Mouse (Mus musculus): ENCODE results near the gene Rab34. TPM values are rescaled to one million over a fixed set of nuclear protein-coding genes. Genes with fewer than 3 reads are reported as not detected.

Gene Rab34
- total and polyA plus RNA-seq, 3 experiments, result 0.17 to 1.4 (median 0.50) TPM

GRCm38 (mm10) chr11:78164604-78164923 is 23.7 kb upstream of the Rab34 start:
- no peaks in the 10 kb centered on the region for H3K9me3 ChIP-seq (replicated peaks; ENCODE audit: low read length)
- H3K4me2 ChIP-seq (ENCODE audit: insufficient read depth, low read depth, poor library complexity, severe bottlenecking), result peak overlapping the region; percentile 79
- in situ Hi-C loops (cut with MboI; ENCODE audit: low pct_ligation_motif_present, low pct_unique_long_range_greater_than_20kb, low sequenced_read_pairs) (no loop called here), dilution Hi-C loops (cut with MboI; ENCODE audit: extremely low pct_ligation_motif_present, extremely low pct_unique_long_range_greater_than_20kb, low sequenced_read_pairs) (no loop called here)
- peak overlapping the region; percentile 91 for H3K27ac ChIP-seq (ENCODE audit: insufficient read depth, low read depth)
- H3K27me3 ChIP-seq (replicated peaks), result no peaks in the 10 kb centered on the region
- TF ChIP-seq USF1 (IDR thresholded peaks at IDR 0.05; ENCODE audit: low read depth, low read length) (no peak), NRF1 (IDR thresholded peaks at IDR 0.05; ENCODE audit: low read depth, low read length) (no peak), EP300 (IDR thresholded peaks at IDR 0.05; ENCODE audit: low read length) (no peak), MAX (IDR thresholded peaks at IDR 0.05; ENCODE audit: low read length) (0 out of 2 replicates have a peak, but pooled peaks have one; percentile 11), TBP (conservative IDR thresholded peaks at IDR 0.05; ENCODE audit: low read depth, low read length) (no peak)
- peak overlapping the region; percentile 73 to 97 (median 96) for H3K4me3 ChIP-seq (replicated peaks in 1 of 3; ENCODE audit: low read depth in 2 of 3, low read length in 2 of 3, poor library complexity in 1 of 3)
- H3K36me3 ChIP-seq (replicated peaks in 1 of 2; ENCODE audit: control insufficient read depth in 1 of 2, insufficient read depth in 1 of 2, low read length in 1 of 2), result peaks cover 27 to 43% of the 10 kb centered on the region in 2 experiments
- DNase-seq (ENCODE audit: extremely low read depth), result no peak
- H3K9ac ChIP-seq (ENCODE audit: insufficient read depth, low read depth), result peak overlapping the region; percentile 96
- H3K79me2 ChIP-seq (replicated peaks; ENCODE audit: control insufficient read depth, extremely low read depth, insufficient read depth, poor library complexity, severe bottlenecking), result peaks cover 33% of the 10 kb centered on the region
- peaks cover 31 to 64% of the 10 kb centered on the region in 2 experiments for H3K4me1 ChIP-seq (ENCODE audit: control insufficient read depth in 1 of 2, insufficient read depth in 2 of 2)

- H3K36me3 ChIP-seq (replicated peaks in 1 of 2; ENCODE audit: control insufficient read depth in 1 of 2, insufficient read depth in 1 of 2, low read length in 1 of 2), result peaks cover 21 to 37% of the 10 kb centered on the region in 2 experiments
- in situ Hi-C loops (cut with MboI; ENCODE audit: low pct_ligation_motif_present, low pct_unique_long_range_greater_than_20kb, low sequenced_read_pairs), result no loop called here
- H3K4me2 ChIP-seq (ENCODE audit: insufficient read depth, low read depth, poor library complexity, severe bottlenecking), result peak within 1 kb of the TSS; percentile 85
- no peaks in the 10 kb centered on the region for H3K27me3 ChIP-seq (replicated peaks)
- H3K27ac ChIP-seq (ENCODE audit: insufficient read depth, low read depth), result peak within 1 kb of the TSS; percentile 91
- peak within 1 kb of the TSS; percentile 96 for H3K9ac ChIP-seq (ENCODE audit: insufficient read depth, low read depth)
- H3K4me1 ChIP-seq (ENCODE audit: control insufficient read depth in 1 of 2, insufficient read depth in 2 of 2), result peaks cover 31 to 66% of the 10 kb centered on the region in 2 experiments
- peak; percentile 79 for DNase-seq (ENCODE audit: extremely low read depth)
- no peaks in the 10 kb centered on the region for H3K9me3 ChIP-seq (replicated peaks; ENCODE audit: low read length)
- H3K4me3 ChIP-seq (replicated peaks in 1 of 3; ENCODE audit: low read depth in 2 of 3, low read length in 2 of 3, poor library complexity in 1 of 3), result peak within 1 kb of the TSS; percentile 73 to 97 (median 96)
- dilution Hi-C loops (cut with MboI; ENCODE audit: extremely low pct_ligation_motif_present, extremely low pct_unique_long_range_greater_than_20kb, low sequenced_read_pairs), result no loop called here
- peaks cover 33% of the 10 kb centered on the region for H3K79me2 ChIP-seq (replicated peaks; ENCODE audit: control insufficient read depth, extremely low read depth, insufficient read depth, poor library complexity, severe bottlenecking)
- TF ChIP-seq ELF1 (IDR thresholded peaks at IDR 0.05; ENCODE audit: low read depth, low read length) (peak; percentile 31; the same call in 1 of the 2 replicates), IRF4 (IDR thresholded peaks at IDR 0.05; ENCODE audit: low read depth, low read length) (no peak), HCFC1 (IDR thresholded peaks at IDR 0.05; ENCODE audit: low read depth, low read length) (no peak), NELFE (IDR thresholded peaks at IDR 0.05; ENCODE audit: low read depth, low read length) (peak; percentile 76; the same call in 1 of the 2 replicates), JUND (conservative IDR thresholded peaks at IDR 0.05; ENCODE audit: low read depth, low read length) (no peak), CTCF (conservative IDR thresholded peaks at IDR 0.05 in 1 of 2, IDR thresholded peaks at IDR 0.05 in 1 of 2; ENCODE audit: low read depth in 2 of 2, low read length in 2 of 2) (peak in 1 of 2 experiments; percentile 55; a peak in 2 of 4 replicates), NRF1 (IDR thresholded peaks at IDR 0.05; ENCODE audit: low read depth, low read length) (no peak; the same call in 1 of the 2 replicates), EP300 (IDR thresholded peaks at IDR 0.05; ENCODE audit: low read length) (no peak), UBTF (IDR thresholded peaks at IDR 0.05; ENCODE audit: low read depth, low read length) (0 out of 2 replicates have a peak, but pooled peaks have one; percentile 57), MAFK (IDR thresholded peaks at IDR 0.05; ENCODE audit: insufficient replicate concordance, low read length) (no peak), USF1 (IDR thresholded peaks at IDR 0.05; ENCODE audit: low read depth, low read length) (no peak), MEF2A (IDR thresholded peaks at IDR 0.05; ENCODE audit: borderline replicate concordance, low read depth, low read length) (peak; percentile 66; the same call in 1 of the 2 replicates), ETS1 (conservative IDR thresholded peaks at IDR 0.05; ENCODE audit: low read depth, low read length) (peak; percentile 38), KAT2A (IDR thresholded peaks at IDR 0.05; ENCODE audit: insufficient replicate concordance, low read length) (no peak), GABPA (IDR thresholded peaks at IDR 0.05; ENCODE audit: insufficient replicate concordance, low read depth, low read length) (peak; percentile 90), RAD21 (IDR thresholded peaks at IDR 0.05; ENCODE audit: low read depth, low read length) (no peak; the same call in none of the 2 replicates), ZC3H11A (IDR thresholded peaks at IDR 0.05; ENCODE audit: low read depth, low read length) (no peak), SIN3A (IDR thresholded peaks at IDR 0.05; ENCODE audit: low read length) (peak; percentile 81), CHD1 (IDR thresholded peaks at IDR 0.05; ENCODE audit: low read depth, low read length) (no peak), SMC3 (IDR thresholded peaks at IDR 0.05; ENCODE audit: low read depth, low read length) (peak; percentile 31; the same call in 1 of the 2 replicates), MAZ (IDR thresholded peaks at IDR 0.05; ENCODE audit: low read depth, low read length) (no peak; the same call in 1 of the 2 replicates), ZNF384 (IDR thresholded peaks at IDR 0.05; ENCODE audit: low read depth, low read length) (no peak), JUN (IDR thresholded peaks at IDR 0.05; ENCODE audit: insufficient read depth, low read depth, low read length) (no peak), TCF12 (IDR thresholded peaks at IDR 0.05; ENCODE audit: low read depth, low read length) (peak; percentile 56; the same call in 1 of the 2 replicates), POLR2A (IDR thresholded peaks at IDR 0.05; ENCODE audit: low read depth, low read length) (peak; percentile 82), CHD2 (IDR thresholded peaks at IDR 0.05; ENCODE audit: low read length) (no peak), TBP (conservative IDR thresholded peaks at IDR 0.05; ENCODE audit: low read depth, low read length) (0 out of 2 replicates have a peak, but pooled peaks have one; percentile 40), USF2 (conservative IDR thresholded peaks at IDR 0.05; ENCODE audit: low read depth, low read length) (no peak), MXI1 (IDR thresholded peaks at IDR 0.05; ENCODE audit: low read depth, low read length) (no peak; the same call in 1 of the 2 replicates)
These were observed 23.1 kb upstream of the Rab34 start, which contains the start of gene Traf4 for GRCm38 (mm10) chr11:78164924-78165760. TSS of gene Traf4 (minus strand) at chr11:78165589.
